Mouse (Mus musculus): ENCODE data around the gene Eno3. TPM values are rescaled to one million over a fixed set of nuclear protein-coding genes. Genes with fewer than 3 reads are reported as not detected.

Eno3 gene
- polyA plus RNA-seq, 1 experiment from 2014 or later, result 12.0 TPM

DNA sequence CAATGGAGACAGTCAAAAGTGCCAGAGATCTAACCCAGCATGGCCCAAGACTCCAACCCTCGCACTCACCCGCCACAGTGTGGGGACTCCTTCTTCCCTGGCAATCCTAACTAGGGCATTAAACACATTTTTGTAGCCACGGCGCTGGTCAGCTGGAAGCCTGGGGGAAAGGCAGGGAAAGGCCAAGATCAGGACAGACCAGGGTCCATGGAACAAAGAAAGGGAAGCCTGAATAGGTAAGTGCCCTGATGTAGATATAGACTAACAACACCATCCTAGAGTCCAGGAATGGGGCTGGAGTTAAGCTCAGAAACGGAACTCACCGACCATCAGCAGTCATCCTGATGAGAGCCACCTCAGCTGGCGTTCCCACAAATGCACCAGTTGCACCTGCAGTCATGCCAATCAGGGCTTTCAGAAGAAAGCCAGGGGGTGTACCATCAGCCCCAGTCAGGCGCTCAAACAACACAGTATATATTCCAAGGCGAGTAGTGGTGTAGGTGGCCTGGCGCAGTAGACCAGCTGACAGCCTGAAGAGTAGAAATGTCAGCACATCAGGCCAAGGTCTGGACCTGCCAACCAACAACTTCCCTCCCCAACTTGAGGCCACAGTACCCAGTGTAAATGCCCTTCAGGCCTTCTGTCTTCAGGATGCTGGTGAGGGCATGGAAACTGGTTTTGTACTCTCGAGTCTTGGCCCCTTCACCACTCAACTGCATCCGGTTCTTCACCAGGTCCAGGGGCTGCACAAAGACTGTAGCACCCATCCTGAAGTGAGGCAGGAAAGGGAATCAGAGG lies 11.3 kb upstream of the Eno3 start:
- H3K27me3 ChIP-seq, result no peaks in the 10 kb centered on the region
- 93% methylated on average over 12 of the region's 12 CpGs for WGBS
- H3K4me2 ChIP-seq (replicated peaks), result peak overlapping the region; percentile 84
- H3K36me3 ChIP-seq, result peaks cover 41% of the 10 kb centered on the region
- H3K9ac ChIP-seq (replicated peaks), result peak overlapping the region; percentile 86
- H3K4me3 ChIP-seq, result peak overlapping the region; percentile 68
- peaks cover 36% of the 10 kb centered on the region for H3K4me1 ChIP-seq
- H3K9me3 ChIP-seq, result no peaks in the 10 kb centered on the region
- peak overlapping the region; percentile 88 for H3K27ac ChIP-seq (replicated peaks)
- no peak for ATAC-seq (ENCODE audit: low FRiP score, low read depth)

- Histone ChIP-seq H3K4me1 (peaks cover 39% of the 10 kb centered on the region), H3K9ac (replicated peaks) (peak overlapping the region; percentile 86), H3K27ac (replicated peaks) (peak overlapping the region; percentile 88), H3K4me3 (peak overlapping the region; percentile 68), H3K9me3 (no peaks in the 10 kb centered on the region), H3K4me2 (replicated peaks) (peak overlapping the region; percentile 84), H3K36me3 (peaks cover 47% of the 10 kb centered on the region), H3K27me3 (no peaks in the 10 kb centered on the region)
- 0 out of 2 replicates have a peak, but pooled peaks have one; percentile 4 for ATAC-seq (ENCODE audit: low FRiP score, low read depth)
- 27% methylated on average over 3 of the region's 3 CpGs for WGBS
Observed at GRCm38 (mm10) chr11:70646259-70646555, 10.8 kb upstream of the Eno3 start.

GRCm38 (mm10) chr11:70646691-70647650 lies 10.0 kb upstream of the Eno3 start, which contains the start of the genes Rnf167 and Slc25a11:
Gene Rnf167, plus strand, starts transcription at chr11:70647235.
Gene Slc25a11, minus strand, starts transcription at chr11:70647479.
- H3K9ac ChIP-seq (replicated peaks), result peak within 1 kb of the TSS; percentile 86
- ATAC-seq (ENCODE audit: low FRiP score, low read depth), result peak; percentile 87
- no peaks in the 10 kb centered on the region for H3K9me3 ChIP-seq
- under 1% methylated on average over 61 of the region's 63 CpGs for WGBS
- peaks cover 55% of the 10 kb centered on the region for H3K36me3 ChIP-seq
- peaks cover 41% of the 10 kb centered on the region for H3K4me1 ChIP-seq
- H3K4me3 ChIP-seq, result peak within 1 kb of the TSS; percentile 68
- H3K4me2 ChIP-seq (replicated peaks), result peak within 1 kb of the TSS; percentile 85
- no peaks in the 10 kb centered on the region for H3K27me3 ChIP-seq
- peak within 1 kb of the TSS; percentile 92 for H3K27ac ChIP-seq (replicated peaks)

DNA sequence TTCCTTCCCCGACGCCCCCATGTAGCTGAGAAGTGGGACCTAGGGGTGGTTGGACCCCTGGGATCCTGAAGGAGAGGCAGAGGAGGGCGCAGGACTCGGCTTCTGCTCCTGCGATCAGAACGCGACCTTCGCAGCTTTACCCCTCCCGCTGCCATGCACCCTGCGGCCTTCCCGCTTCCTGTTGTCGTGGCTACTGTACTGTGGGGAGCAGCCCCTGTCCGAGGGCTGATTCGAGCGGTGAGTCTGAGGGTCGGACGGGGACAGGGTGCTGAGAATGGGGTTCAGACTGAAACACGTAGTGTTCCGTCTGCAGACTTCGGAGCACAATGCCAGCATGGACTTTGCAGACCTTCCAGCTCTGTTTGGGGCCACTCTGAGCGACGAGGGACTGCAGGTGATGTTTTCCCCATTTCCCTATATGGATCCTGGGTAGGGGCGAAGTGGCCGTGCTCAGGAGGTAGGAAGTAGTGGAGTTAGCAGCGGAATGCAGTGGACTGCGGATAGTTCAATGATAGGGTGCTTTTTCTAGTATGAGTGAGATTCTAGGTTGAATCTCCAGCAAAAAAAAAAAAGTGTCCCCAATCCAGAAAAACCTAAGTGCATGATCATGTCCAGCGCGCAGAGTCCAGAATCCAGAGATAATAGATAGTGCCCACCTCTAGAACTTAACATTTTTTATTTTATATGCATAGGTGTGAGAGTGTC lies 9.1 kb upstream of the Eno3 start:
- peak overlapping the region; percentile 68 for H3K4me3 ChIP-seq
- H3K4me2 ChIP-seq (replicated peaks), result peak overlapping the region; percentile 85
- peak; percentile 17 for ATAC-seq (ENCODE audit: low FRiP score, low read depth)
- H3K4me1 ChIP-seq, result peaks cover 50% of the 10 kb centered on the region
- peak overlapping the region; percentile 76 for H3K9ac ChIP-seq (replicated peaks)
- no peaks in the 10 kb centered on the region for H3K9me3 ChIP-seq
- peaks cover 63% of the 10 kb centered on the region for H3K36me3 ChIP-seq
- WGBS, result 4% methylated on average over 28 of the region's 28 CpGs
- H3K27ac ChIP-seq (replicated peaks), result peak overlapping the region; percentile 92
- H3K27me3 ChIP-seq, result no peaks in the 10 kb centered on the region

DNA sequence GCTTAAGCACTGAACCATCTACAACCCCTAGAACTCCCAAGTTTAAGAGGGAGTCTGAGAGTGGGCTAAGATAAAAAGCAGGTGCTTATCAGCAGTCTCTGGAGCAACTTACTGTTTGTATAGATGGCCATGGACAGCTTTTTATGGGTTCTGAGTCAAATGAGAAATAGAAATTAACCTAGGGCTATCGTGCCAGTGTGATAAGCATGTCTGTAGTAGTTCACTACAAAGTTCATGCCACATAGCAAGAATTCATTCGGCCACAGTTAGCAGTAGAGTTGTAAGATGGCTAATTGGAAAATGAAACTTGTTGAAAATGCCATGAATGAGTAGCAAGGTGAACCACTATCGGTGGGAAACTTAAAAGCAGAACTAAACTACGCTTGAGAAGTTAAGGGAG lies 8.5 kb upstream of the Eno3 start:
- 90% methylated on average over 4 of the region's 4 CpGs for WGBS
- Histone ChIP-seq H3K9me3 (no peaks in the 10 kb centered on the region), H3K4me1 (peaks cover 54% of the 10 kb centered on the region), H3K4me2 (replicated peaks) (peak overlapping the region; percentile 85), H3K4me3 (peak overlapping the region; percentile 68), H3K27ac (replicated peaks) (no peak overlapping the region), H3K36me3 (peaks cover 60% of the 10 kb centered on the region), H3K27me3 (no peaks in the 10 kb centered on the region), H3K9ac (replicated peaks) (peak overlapping the region; percentile 76; the same call in 1 of the 2 replicates)
- no peak for ATAC-seq (ENCODE audit: low FRiP score, low read depth)

DNA sequence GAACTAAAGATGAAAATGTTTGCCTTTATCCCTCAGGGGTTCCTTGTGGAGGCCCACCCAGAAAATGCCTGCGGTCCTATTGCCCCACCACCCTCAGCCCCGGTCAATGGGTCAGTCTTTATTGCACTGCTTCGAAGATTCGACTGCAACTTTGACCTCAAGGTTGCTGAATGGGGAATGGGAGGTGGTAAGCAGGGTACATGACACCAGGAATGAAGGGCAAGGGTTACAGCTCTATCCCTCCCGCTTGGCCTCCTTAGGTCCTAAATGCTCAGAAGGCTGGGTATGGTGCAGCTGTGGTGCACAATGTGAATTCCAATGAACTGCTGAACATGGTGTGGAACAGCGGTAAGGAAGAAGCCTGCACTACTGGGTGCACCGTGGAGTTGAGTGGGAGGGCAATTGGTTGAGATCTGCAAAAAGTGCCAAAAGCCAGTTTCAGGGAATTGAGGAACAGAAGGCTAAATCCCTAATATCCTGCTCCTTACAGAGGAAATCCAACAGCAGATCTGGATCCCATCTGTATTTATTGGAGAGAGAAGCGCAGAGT lies 7.7 kb upstream of the Eno3 start:
- 90% methylated on average over 8 of the region's 8 CpGs for WGBS
- Histone ChIP-seq H3K36me3 (peaks cover 56% of the 10 kb centered on the region), H3K27ac (replicated peaks) (no peak overlapping the region), H3K4me3 (no peak overlapping the region; the same call in 1 of the 2 replicates), H3K9ac (replicated peaks) (no peak overlapping the region), H3K27me3 (no peaks in the 10 kb centered on the region), H3K9me3 (no peaks in the 10 kb centered on the region), H3K4me2 (replicated peaks) (no peak overlapping the region), H3K4me1 (peaks cover 54% of the 10 kb centered on the region)
- ATAC-seq (ENCODE audit: low FRiP score, low read depth), result no peak

DNA sequence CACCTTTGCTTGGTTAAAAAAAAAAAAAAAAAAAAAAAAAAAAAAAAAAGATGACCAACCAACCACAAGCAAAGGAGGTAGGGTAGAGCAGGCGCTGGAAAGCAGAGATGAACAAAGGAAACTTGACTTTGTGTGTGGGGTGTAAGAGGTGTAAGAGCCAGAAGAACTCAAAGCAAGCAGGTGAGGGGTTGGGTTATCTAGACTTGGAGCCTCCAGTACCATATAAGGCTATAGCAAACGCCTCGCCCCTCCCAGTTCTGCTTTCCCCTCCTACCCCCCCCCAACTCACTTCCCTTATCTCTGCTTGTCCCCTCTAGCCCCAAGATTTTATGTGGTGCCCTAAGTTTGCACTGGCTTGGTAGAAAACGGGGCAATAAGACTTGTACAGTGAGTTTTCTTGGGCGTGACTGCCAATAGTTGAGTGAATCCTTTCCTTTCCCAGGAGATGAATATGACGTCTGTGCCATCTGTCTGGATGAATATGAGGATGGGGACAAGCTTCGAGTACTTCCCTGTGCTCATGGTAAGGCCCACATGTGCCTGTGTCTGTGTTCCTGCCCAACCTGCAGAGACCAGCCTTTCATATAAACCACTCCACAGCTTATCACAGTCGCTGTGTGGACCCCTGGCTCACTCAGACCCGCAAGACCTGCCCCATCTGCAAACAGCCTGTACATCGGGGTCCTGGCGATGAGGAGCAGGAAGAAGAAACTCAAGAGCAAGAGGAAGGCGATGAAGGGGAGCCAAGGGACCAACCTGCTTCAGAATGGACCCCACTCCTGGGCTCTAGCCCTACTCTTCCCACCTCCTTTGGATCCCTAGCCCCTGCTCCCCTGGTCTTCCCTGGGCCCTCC lies 6.5 kb upstream of the Eno3 start:
- H3K9ac ChIP-seq (replicated peaks), result no peak overlapping the region; the same call in 1 of the 2 replicates
- H3K27ac ChIP-seq (replicated peaks), result no peak overlapping the region
- no peak for ATAC-seq (ENCODE audit: low FRiP score, low read depth)
- no peak overlapping the region for H3K4me2 ChIP-seq (replicated peaks)
- peaks cover 49% of the 10 kb centered on the region for H3K4me1 ChIP-seq
- H3K36me3 ChIP-seq, result peaks cover 43% of the 10 kb centered on the region
- H3K4me3 ChIP-seq, result no peak overlapping the region; the same call in 1 of the 2 replicates
- H3K27me3 ChIP-seq, result no peaks in the 10 kb centered on the region
- no peaks in the 10 kb centered on the region for H3K9me3 ChIP-seq
- WGBS, result 87% methylated on average over 12 of the region's 12 CpGs

- no peak overlapping the region for H3K4me2 ChIP-seq (replicated peaks)
- no peaks in the 10 kb centered on the region for H3K9me3 ChIP-seq
- no peak overlapping the region; the same call in 1 of the 2 replicates for H3K9ac ChIP-seq (replicated peaks)
- H3K4me3 ChIP-seq, result no peak overlapping the region
- 85% methylated on average over 2 of the region's 2 CpGs for WGBS
- peaks cover 43% of the 10 kb centered on the region for H3K36me3 ChIP-seq
- H3K27ac ChIP-seq (replicated peaks), result no peak overlapping the region
- H3K4me1 ChIP-seq, result peaks cover 49% of the 10 kb centered on the region
- ATAC-seq (ENCODE audit: low FRiP score, low read depth), result no peak
- 0 out of 2 replicates have a peak, but pooled peaks cover 2% of the 10 kb centered on the region for H3K27me3 ChIP-seq
Observed at GRCm38 (mm10) chr11:70651391-70651790, 5.6 kb upstream of the Eno3 start.

DNA sequence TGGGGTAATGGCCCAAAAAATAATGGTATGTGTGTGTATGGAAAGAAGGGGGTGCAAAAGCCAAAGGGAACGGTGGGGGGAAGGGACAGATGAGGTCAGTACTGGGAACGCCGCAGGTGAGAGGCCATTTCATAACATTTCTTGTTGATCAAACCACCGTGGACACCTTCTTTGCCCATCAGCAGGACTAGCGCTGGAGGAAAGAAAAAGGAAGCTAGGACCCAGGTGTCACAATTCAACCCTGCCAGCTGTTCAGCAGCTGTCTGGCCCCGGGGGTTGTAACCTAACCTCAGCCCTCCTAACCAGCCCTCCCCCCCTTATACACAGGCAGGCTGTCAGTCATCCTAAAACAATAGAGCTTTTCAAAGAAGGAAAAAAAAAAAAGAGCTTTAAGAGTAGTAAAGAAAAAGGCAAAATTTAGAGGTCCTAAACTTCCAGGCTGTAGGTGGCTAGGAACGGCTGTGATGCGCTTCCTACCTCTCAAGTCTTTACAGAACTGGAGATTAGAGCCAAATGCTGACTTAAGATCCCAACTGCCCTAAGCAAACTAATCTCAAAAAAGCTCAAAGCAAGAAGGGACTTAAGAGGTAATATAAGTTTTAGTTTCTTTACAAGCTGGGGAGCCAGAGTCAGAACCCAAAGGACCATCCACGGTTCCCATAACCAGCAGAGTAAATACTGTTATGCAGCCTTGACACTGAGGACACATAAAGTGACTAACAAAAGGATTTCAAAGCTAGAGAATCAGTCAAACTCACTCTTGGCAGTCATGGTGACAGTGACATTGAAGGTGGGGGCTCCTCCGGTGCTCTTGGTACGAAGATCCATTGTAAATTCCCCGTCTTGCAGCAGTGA lies 4.7 kb upstream of the Eno3 start:
- Histone ChIP-seq H3K27me3 (peaks cover 8% of the 10 kb centered on the region; the same call in 1 of the 2 replicates), H3K4me2 (replicated peaks) (peak overlapping the region; percentile 94), H3K4me1 (peaks cover 57% of the 10 kb centered on the region), H3K9me3 (no peaks in the 10 kb centered on the region), H3K9ac (replicated peaks) (peak overlapping the region; percentile 98), H3K27ac (replicated peaks) (0 out of 2 replicates have a peak overlapping the region, but pooled peaks have one; percentile 97), H3K36me3 (peaks cover 43% of the 10 kb centered on the region), H3K4me3 (peak overlapping the region; percentile 99)
- WGBS, result 76% methylated on average over 12 of the region's 12 CpGs
- no peak for ATAC-seq (ENCODE audit: low FRiP score, low read depth)

DNA sequence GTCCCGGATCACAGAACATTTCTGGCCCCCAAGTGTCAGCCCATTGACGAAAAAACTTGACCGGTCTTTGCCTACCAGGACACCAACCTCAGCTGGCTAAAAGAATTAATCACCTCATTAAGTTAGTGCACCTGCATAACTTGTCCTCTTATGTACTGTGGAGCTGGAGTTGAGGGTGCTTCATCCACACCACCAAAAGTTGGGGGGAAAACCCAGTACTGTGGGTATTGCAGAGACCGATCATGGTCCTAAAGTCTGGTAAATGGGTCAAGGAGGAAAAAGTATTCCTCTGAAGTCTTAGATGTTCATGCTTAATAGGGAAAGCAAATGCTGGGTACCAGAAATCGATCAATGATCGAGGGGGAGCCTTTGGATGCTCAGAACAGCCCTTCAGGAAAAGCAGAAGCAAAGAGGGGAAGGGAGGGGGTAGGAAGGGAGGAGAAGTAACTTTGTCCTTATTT lies 4.1 kb upstream of the Eno3 start:
- peak overlapping the region; percentile 98 for H3K9ac ChIP-seq (replicated peaks)
- H3K4me3 ChIP-seq, result peak overlapping the region; percentile 99
- H3K4me2 ChIP-seq (replicated peaks), result peak overlapping the region; percentile 94
- H3K4me1 ChIP-seq, result peaks cover 57% of the 10 kb centered on the region
- WGBS, result 63% methylated on average over 6 of the region's 6 CpGs
- peaks cover 43% of the 10 kb centered on the region for H3K36me3 ChIP-seq
- H3K27me3 ChIP-seq, result peaks cover 8% of the 10 kb centered on the region; the same call in 1 of the 2 replicates
- H3K9me3 ChIP-seq, result no peaks in the 10 kb centered on the region
- H3K27ac ChIP-seq (replicated peaks), result peak overlapping the region; percentile 97
- no peak for ATAC-seq (ENCODE audit: low FRiP score, low read depth)

All from midbrain, embryonic 12.5 days (tissue).